Mouse (Mus musculus) left cerebral cortex, adult 18-20 months (tissue): ENCODE results near the gene Klhl41. TPM values are rescaled to one million over a fixed set of nuclear protein-coding genes. Genes with fewer than 3 reads are reported as not detected.

Experiments used
- DNase-seq, 2 experiments: peaks; one replicate each; pipeline ENCODE4 v3.0.0; 2021 to 2022; ENCODE audit warnings: low spot score in 2 of 2, mixed read lengths in 1 of 2
- total RNA-seq, 2 experiments: library from RNA; stranded (reverse); gene quantifications; 2 replicates each; pipeline ENCODE4 v1.2.3; 2021

Klhl41 gene
- total RNA-seq, 2 experiments from 2014 or later: 0.88 to 0.94 TPM

GRCm38 (mm10) chr2:69683036-69683805, 13.3 kb downstream of the Klhl41 start:
- no peak for DNase-seq

- no peak for DNase-seq
Measured at GRCm38 (mm10) chr2:69684488-69684887, 14.6 kb downstream of the Klhl41 start.

- no peak for DNase-seq
Measured at GRCm38 (mm10) chr2:69690214-69690613, 20.3 kb downstream of the Klhl41 start.

- DNase-seq: no peak
Measured at GRCm38 (mm10) chr2:69690843-69691242, 20.9 kb downstream of the Klhl41 start.

GRCm38 (mm10) chr2:69693501-69693900, 23.6 kb downstream of the Klhl41 start:
- no peak for DNase-seq

- DNase-seq: no peak
Measured at GRCm38 (mm10) chr2:69700446-69700845, 30.5 kb downstream of the Klhl41 start.

- DNase-seq: peak; percentile 22 to 27
Measured at GRCm38 (mm10) chr2:69712171-69712570, 42.3 kb downstream of the Klhl41 start.

- peak; percentile 84 to 92 for DNase-seq
Measured at GRCm38 (mm10) chr2:69712981-69713625, 43.2 kb downstream of the Klhl41 start, which contains the start of gene Fastkd1. TSS of gene Fastkd1 (minus strand) at chr2:69713516.

- no peak for DNase-seq
Measured at GRCm38 (mm10) chr2:69713626-69714014, 43.7 kb downstream of the Klhl41 start.

- no peak for DNase-seq
Measured at GRCm38 (mm10) chr2:69714126-69714525, 44.2 kb downstream of the Klhl41 start.

GRCm38 (mm10) chr2:69716483-69716882, 46.6 kb downstream of the Klhl41 start:
- no peak for DNase-seq

- DNase-seq: no peak
Measured at GRCm38 (mm10) chr2:69719121-69719520, 49.2 kb downstream of the Klhl41 start.

- no peak for DNase-seq
Measured at GRCm38 (mm10) chr2:69722273-69722649, 52.3 kb downstream of the Klhl41 start, which contains the start of gene Ppig. TSS of gene Ppig (plus strand) at chr2:69722545.

GRCm38 (mm10) chr2:69722650-69723518, 53.0 kb downstream of the Klhl41 start:
- DNase-seq: peak; percentile 95 to 96

- no peak for DNase-seq
Measured at GRCm38 (mm10) chr2:69723519-69723825, 53.6 kb downstream of the Klhl41 start.

Other genes starting within 250 kb of the Klhl41 start
- under 1 TPM; 0.02 to 0.12 TPM for gene Lrp2, start 84.1 kb upstream of the Klhl41 start, total RNA-seq
- 10 to 100 TPM; 24.5 to 28.4 TPM for gene Bbs5, start 22.9 kb upstream of the Klhl41 start, total RNA-seq
- gene Fastkd1, start 43.4 kb downstream of the Klhl41 start, total RNA-seq: 10 to 100 TPM; 14.4 to 15.4 TPM
- gene Ppig, start 52.4 kb downstream of the Klhl41 start, total RNA-seq: 10 to 100 TPM; 66.6 to 69.0 TPM
- gene Ccdc173, start 119.5 kb downstream of the Klhl41 start, total RNA-seq: 1 to 10 TPM; 2.2 to 2.6 TPM
- 10 to 100 TPM; 25.3 to 26.2 TPM for gene Phospho2, start 119.5 kb downstream of the Klhl41 start, total RNA-seq
- gene Klhl23, start 151.8 kb downstream of the Klhl41 start, total RNA-seq: 10 to 100 TPM; 54.2 to 54.4 TPM
- 100 to 1,000 TPM; 121 to 128 TPM for gene Ssb, start 191.4 kb downstream of the Klhl41 start, total RNA-seq
- gene Mettl5, start 215.5 kb downstream of the Klhl41 start, total RNA-seq: 10 to 100 TPM; 14.1 to 16.6 TPM
- 100 to 1,000 TPM; 118 to 130 TPM for gene Ubr3, start 227.1 kb downstream of the Klhl41 start, total RNA-seq